Mouse (Mus musculus) olfactory bulb, adult 2 months (tissue): ENCODE data around the gene Dpm3. TPM values are rescaled to one million over a fixed set of nuclear protein-coding genes. Genes with fewer than 3 reads are reported as not detected.

Source experiments
- H3K27ac ChIP-seq: fragments of 200-500 bp; 2 replicates; pipeline ENCODE4 v1.5.1; 2012; ENCODE audit warnings: low read depth, low read length; ENCODE audit not compliant: insufficient read depth
- H3K4me1 ChIP-seq: fragments of 200-500 bp; 2 replicates; pipeline ENCODE4 v1.6.1; 2012; ENCODE audit warnings: low read length; ENCODE audit not compliant: control insufficient read depth, insufficient read depth
- H3K4me3 ChIP-seq: fragments of 200-500 bp; 2 replicates; pipeline ENCODE4 v1.5.1; 2012; ENCODE audit warnings: mild to moderate bottlenecking, low read depth, low read length, moderate library complexity; ENCODE audit not compliant: insufficient read depth
- CTCF ChIP-seq: fragments of 200-500 bp; IDR thresholded peaks from 2 replicates; pipeline ENCODE4 v1.5.1; 2012; ENCODE audit warnings: low read depth, mild to moderate bottlenecking, low read length, moderate library complexity; ENCODE audit not compliant: insufficient read depth
- POLR2A ChIP-seq: fragments of 200-500 bp; IDR thresholded peaks from 2 replicates; pipeline ENCODE4 v1.6.1; 2012; ENCODE audit warnings: mild to moderate bottlenecking, low read depth, low read length, moderate library complexity; ENCODE audit not compliant: insufficient read depth
- WGBS: fragments of 180-500 bp; shearing (Covaris S2); methylation state at CpG from one replicate; pipeline ENCODE4 v1.1.7; 2018; 5-methylcytosine and 5-hydroxymethylcytosine counted together
- polyA plus RNA-seq: library from polyadenylated mRNA; stranded (reverse); fragments of >200 nt; gene quantifications from 2 replicates; pipeline ENCODE4 v1.2.4, GENCODE M21; 2012; ENCODE audit warnings: low replicate concordance; ENCODE audit not compliant: missing spikeins, insufficient read depth, insufficient read length

Dpm3 gene
- polyA plus RNA-seq, 1 experiment: not detected

DNA sequence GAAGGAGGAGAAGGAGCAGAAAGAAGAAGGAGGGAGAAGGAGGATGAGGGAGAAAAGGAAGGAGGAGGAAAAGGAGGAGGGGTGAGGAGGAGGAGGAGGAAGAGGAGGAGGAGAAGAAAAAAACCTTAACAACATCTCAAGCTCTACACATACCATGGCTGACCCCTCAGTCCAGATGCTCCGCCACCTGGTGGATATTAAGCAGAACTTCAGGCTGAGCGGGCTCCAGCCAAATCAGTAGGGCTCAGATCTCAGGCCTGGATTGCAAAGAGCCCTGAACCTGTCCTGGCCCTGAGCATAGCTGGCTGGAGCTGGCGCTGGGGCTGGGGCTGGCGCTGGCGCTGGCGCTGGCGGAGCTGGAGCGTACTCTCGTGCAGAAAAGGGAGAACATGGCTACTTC lies 48.9 kb downstream of the Dpm3 start:
- TF ChIP-seq POLR2A (no peak), CTCF (peak; percentile 72)
- 4% methylated on average over 9 of the region's 9 CpGs for WGBS
- Histone ChIP-seq H3K4me3 (no peak overlapping the region), H3K27ac (no peak overlapping the region), H3K4me1 (peaks cover 10% of the 10 kb centered on the region)

GRCm38 (mm10) chr3:89314340-89314739 lies 55.2 kb downstream of the Dpm3 start:
- no peak overlapping the region for H3K4me3 ChIP-seq
- H3K4me1 ChIP-seq: peaks cover 43% of the 10 kb centered on the region
- WGBS: 77% methylated on average over 5 of the region's 5 CpGs
- no peak overlapping the region for H3K27ac ChIP-seq
- TF ChIP-seq POLR2A (no peak), CTCF (no peak)

- TF ChIP-seq CTCF (no peak), POLR2A (no peak)
- H3K27ac ChIP-seq: peak overlapping the region; percentile 79
- peak overlapping the region; percentile 35 for H3K4me3 ChIP-seq
- peaks cover 47% of the 10 kb centered on the region for H3K4me1 ChIP-seq
- WGBS: 27% methylated on average over 2 of the region's 2 CpGs
Measured at GRCm38 (mm10) chr3:89314791-89315190, 55.6 kb downstream of the Dpm3 start.

- peaks cover 53% of the 10 kb centered on the region for H3K4me1 ChIP-seq
- TF ChIP-seq POLR2A (0 out of 2 replicates have a peak, but pooled peaks have one; percentile 7), CTCF (peak; percentile 76)
- peak overlapping the region; percentile 79 for H3K27ac ChIP-seq
- WGBS: 7% methylated on average over 26 of the region's 26 CpGs
- peak overlapping the region; percentile 35 for H3K4me3 ChIP-seq
Measured at GRCm38 (mm10) chr3:89315195-89315929, 56.2 kb downstream of the Dpm3 start.

DNA sequence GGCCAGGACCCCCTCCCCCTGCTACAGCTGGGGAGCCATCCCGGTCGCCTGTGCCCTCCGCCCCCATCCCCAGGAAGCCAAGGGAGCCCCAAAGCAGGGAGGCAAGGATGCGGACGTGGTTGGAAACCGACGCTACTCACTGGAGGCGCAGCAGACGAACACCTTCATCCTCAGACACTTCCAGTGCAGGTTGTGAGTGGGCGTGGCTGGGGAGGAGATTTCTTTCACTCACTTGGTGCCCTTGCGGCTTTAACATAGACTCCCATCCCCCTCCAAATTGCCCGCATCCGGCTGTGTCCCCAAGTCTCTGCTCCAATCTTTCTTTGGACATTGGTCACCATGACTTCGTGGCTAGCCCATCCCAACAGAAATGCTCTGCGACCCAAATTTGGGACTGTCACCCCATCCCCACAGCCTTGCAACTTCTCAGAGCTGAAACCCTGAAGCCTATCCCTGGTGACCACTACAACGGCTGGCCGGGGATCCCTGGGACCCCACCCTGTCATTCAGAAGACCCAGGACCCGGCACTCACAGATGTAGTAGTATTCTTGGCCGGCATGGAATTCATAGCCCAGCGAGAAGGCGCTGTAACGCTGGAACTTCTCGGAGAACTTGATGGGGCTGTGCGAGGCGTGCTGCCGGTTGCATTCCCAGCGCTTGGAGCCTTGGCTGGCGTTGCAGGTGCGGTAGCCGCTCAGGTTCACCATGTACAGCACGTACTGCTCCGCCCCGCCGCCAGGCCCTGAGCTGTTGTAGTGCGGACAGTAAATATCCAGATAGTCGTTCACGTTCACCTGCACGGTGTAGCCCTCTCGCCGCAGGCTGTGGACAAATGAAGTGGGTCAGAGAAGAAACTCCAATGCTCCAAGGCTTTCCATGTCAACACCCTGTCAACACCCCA lies 57.0 kb downstream of the Dpm3 start:
- no peak overlapping the region for H3K27ac ChIP-seq
- no peak for TF ChIP-seq POLR2A
- TF ChIP-seq CTCF: 0 out of 2 replicates have a peak, but pooled peaks have one; percentile 3
- H3K4me1 ChIP-seq: peaks cover 61% of the 10 kb centered on the region
- WGBS: 15% methylated on average over 40 of the region's 40 CpGs
- H3K4me3 ChIP-seq: no peak overlapping the region

Other genes with a start within 250 kb of the Dpm3 start
- gene Rusc1, start 166.0 kb upstream of the Dpm3 start, polyA plus RNA-seq: not detected in 2 replicates
- not detected in 2 replicates for gene Gm43738, start 158.3 kb upstream of the Dpm3 start, polyA plus RNA-seq
- gene Fdps, start 157.4 kb upstream of the Dpm3 start, polyA plus RNA-seq: not detected in 2 replicates
- not detected in 2 replicates for gene Pklr, start 123.2 kb upstream of the Dpm3 start, polyA plus RNA-seq
- gene Hcn3, start 99.2 kb upstream of the Dpm3 start, polyA plus RNA-seq: not detected in 2 replicates
- not detected in 2 replicates for gene Clk2, start 94.6 kb upstream of the Dpm3 start, polyA plus RNA-seq
- not detected in 2 replicates for gene Scamp3, start 81.9 kb upstream of the Dpm3 start, polyA plus RNA-seq
- not detected in 2 replicates for gene Fam189b, start 76.2 kb upstream of the Dpm3 start, polyA plus RNA-seq
- not detected in 2 replicates for gene Gba, start 56.4 kb upstream of the Dpm3 start, polyA plus RNA-seq
- gene Thbs3, start 44.2 kb upstream of the Dpm3 start, polyA plus RNA-seq: not detected in 2 replicates
- gene Mtx1, start 32.3 kb upstream of the Dpm3 start, polyA plus RNA-seq: not detected in 2 replicates
- gene Muc1, start 30.3 kb upstream of the Dpm3 start, polyA plus RNA-seq: not detected in 2 replicates
- not detected in 2 replicates for gene Krtcap2, start 13.4 kb upstream of the Dpm3 start, polyA plus RNA-seq
- gene Trim46, start 13.0 kb upstream of the Dpm3 start, polyA plus RNA-seq: not detected in 2 replicates
- gene Slc50a1, start 11.2 kb downstream of the Dpm3 start, polyA plus RNA-seq: not detected in 2 replicates
- not detected in 2 replicates for gene Efna1, start 21.8 kb downstream of the Dpm3 start, polyA plus RNA-seq
- gene Efna3, start 63.6 kb downstream of the Dpm3 start, polyA plus RNA-seq: not detected in 2 replicates
- gene Efna4, start 78.7 kb downstream of the Dpm3 start, polyA plus RNA-seq: not detected in 2 replicates
- not detected in 2 replicates for gene Adam15, start 90.6 kb downstream of the Dpm3 start, polyA plus RNA-seq
- gene Dcst2, start 102.6 kb downstream of the Dpm3 start, polyA plus RNA-seq: not detected in 2 replicates
- gene Dcst1, start 105.9 kb downstream of the Dpm3 start, polyA plus RNA-seq: not detected in 2 replicates
- not detected in 2 replicates for gene Zbtb7b, start 135.4 kb downstream of the Dpm3 start, polyA plus RNA-seq
- not detected in 2 replicates for gene Lenep, start 143.4 kb downstream of the Dpm3 start, polyA plus RNA-seq
- gene Flad1, start 152.5 kb downstream of the Dpm3 start, polyA plus RNA-seq: not detected in 2 replicates
- not detected in 2 replicates for gene Cks1b, start 159.0 kb downstream of the Dpm3 start, polyA plus RNA-seq
- gene Shc1, start 159.1 kb downstream of the Dpm3 start, polyA plus RNA-seq: not detected in 2 replicates
- gene Pygo2, start 170.9 kb downstream of the Dpm3 start, polyA plus RNA-seq: not detected in 2 replicates
- gene Pbxip1, start 177.3 kb downstream of the Dpm3 start, polyA plus RNA-seq: not detected in 2 replicates
- not detected in 2 replicates for gene Pmvk, start 195.2 kb downstream of the Dpm3 start, polyA plus RNA-seq